Mouse (Mus musculus): ENCODE data around the gene Erlec1. TPM values are rescaled to one million over a fixed set of nuclear protein-coding genes. Genes with fewer than 3 reads are reported as not detected.

The Erlec1 gene
- polyA plus RNA-seq, 2 experiments = 15.2 to 38.4 TPM

DNA sequence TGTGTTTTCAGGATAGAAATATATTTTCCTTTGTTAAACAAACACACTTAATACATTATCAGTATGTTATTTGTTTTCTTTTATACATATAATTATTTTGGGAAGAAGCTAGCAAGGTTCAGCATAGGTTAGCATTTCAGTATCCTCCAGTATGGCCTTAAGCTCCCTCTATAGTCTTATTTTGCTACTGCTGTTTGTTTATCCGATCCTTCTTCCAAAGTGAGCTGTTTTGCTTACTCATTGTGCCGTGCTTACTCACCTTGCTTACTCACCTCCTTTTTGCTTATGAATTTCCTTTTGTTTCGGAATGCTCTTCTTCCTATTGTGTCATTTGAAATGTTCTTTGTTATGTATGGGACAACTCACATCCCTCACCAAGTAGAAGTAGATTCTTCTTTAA, 42.5 kb upstream of the Erlec1 start:
- DNase-seq (ENCODE audit: low spot score) = no peak
- no peak overlapping the region for H3K4me3 ChIP-seq (replicated peaks; ENCODE audit: low read length)
- WGBS = 88% methylated on average over 3 of the region's 3 CpGs
- no peaks in the 10 kb centered on the region for H3K4me1 ChIP-seq (ENCODE audit: control insufficient read depth, insufficient read depth, low read length)
- no peak overlapping the region for H3K9ac ChIP-seq (ENCODE audit: low read depth, low read length, severe bottlenecking)
- no peak for ATAC-seq (ENCODE audit: low FRiP score, low read depth)
- no peaks in the 10 kb centered on the region for H3K36me3 ChIP-seq (ENCODE audit: control insufficient read depth, insufficient read depth, low read length)
- H3K4me2 ChIP-seq (replicated peaks; ENCODE audit: low read depth, low read length, severe bottlenecking) = no peak overlapping the region
- no peaks in the 10 kb centered on the region for H3K27me3 ChIP-seq (ENCODE audit: control insufficient read depth, insufficient read depth, low read length)
- H3K27ac ChIP-seq (replicated peaks; ENCODE audit: low read depth, low read length) = no peak overlapping the region
- no peaks in the 10 kb centered on the region for H3K9me3 ChIP-seq (ENCODE audit: control insufficient read depth, low read length)
- no peak for TF ChIP-seq POLR2A (IDR thresholded peaks at IDR 0.05; ENCODE audit: borderline replicate concordance, extremely low read depth, insufficient read depth, insufficient read length)

DNA sequence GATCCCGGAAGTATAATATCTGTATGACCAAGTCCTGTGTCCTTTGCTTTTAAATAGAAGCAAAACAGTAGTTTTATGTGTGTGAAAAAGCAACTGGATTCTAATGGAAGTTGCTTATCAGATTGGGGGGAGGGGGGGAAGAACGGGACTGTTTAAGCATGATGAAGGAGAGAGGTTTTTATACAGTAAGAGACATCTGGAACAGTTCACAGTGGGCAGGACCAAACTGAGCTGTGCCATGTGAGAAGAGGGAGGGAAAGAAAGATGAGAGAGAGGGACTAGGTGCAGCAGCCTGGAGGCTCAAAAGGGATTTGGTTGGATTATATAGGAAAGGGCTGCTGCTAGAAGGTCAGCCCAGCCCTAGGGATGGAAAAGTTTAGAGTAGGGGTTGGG, 32.5 kb upstream of the Erlec1 start:
- Histone ChIP-seq H3K4me3 (replicated peaks; ENCODE audit: low read length) (peak overlapping the region; percentile 55), H3K27ac (replicated peaks; ENCODE audit: low read depth, low read length) (0 out of 2 replicates have a peak overlapping the region, but pooled peaks have one; percentile 40), H3K4me2 (replicated peaks; ENCODE audit: low read depth, low read length, severe bottlenecking) (peak overlapping the region; percentile 61), H3K9me3 (ENCODE audit: control insufficient read depth, low read length) (no peaks in the 10 kb centered on the region), H3K36me3 (ENCODE audit: control insufficient read depth, insufficient read depth, low read length) (no peaks in the 10 kb centered on the region), H3K9ac (ENCODE audit: low read depth, low read length, severe bottlenecking) (peak overlapping the region; percentile 70), H3K4me1 (ENCODE audit: control insufficient read depth, insufficient read depth, low read length) (no peaks in the 10 kb centered on the region), H3K27me3 (ENCODE audit: control insufficient read depth, insufficient read depth, low read length) (no peaks in the 10 kb centered on the region)
- DNase-seq (ENCODE audit: low spot score) (peak; percentile 9), ATAC-seq (ENCODE audit: low FRiP score, low read depth) (peak; percentile 71)
- no peak for TF ChIP-seq POLR2A (IDR thresholded peaks at IDR 0.05; ENCODE audit: borderline replicate concordance, extremely low read depth, insufficient read depth, insufficient read length)
- WGBS = 0% methylated on average over 2 of the region's 2 CpGs

DNA sequence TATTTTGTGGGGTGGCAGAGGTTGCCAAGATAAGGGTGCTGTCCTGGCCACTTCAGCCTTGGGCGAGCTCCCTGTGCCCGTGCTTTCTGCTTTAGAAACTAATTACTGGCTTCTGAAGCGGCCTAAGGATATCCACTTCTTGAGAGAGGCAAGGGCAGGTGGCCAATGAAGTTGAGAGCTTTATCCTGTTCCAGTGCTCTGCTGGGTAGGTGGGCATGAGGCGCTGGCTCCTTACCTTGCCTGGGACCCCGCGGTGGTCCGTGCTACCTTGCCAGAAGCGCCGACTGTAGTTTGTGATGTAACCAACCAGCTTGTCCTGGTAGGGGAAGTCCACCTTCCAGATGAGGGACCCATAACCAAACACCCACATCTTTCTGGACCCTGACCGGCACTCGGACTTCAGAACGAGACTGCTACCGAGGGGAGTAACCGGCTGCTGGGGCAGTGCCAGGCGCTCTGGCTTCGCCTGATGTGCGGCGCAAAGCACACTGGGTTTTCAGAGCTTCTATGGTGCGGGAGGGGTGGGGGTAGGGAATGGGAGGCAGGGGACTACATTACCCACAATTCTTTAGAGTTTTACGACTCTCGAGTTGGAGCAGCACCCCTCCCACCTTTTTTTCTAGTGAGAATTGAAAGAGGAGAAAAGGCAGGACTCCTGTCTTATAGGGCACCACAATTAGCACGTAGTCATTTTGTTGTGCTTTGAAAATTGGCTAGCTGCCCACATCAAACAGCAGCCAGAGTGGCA, 31.9 kb upstream of the Erlec1 start, which contains the start of gene Chac2:
Gene Chac2 (minus strand): TSS at position 474 of the 748 bp plus-strand sequence.
- H3K9ac ChIP-seq (ENCODE audit: low read depth, low read length, severe bottlenecking) = peak within 1 kb of the TSS; percentile 70
- H3K4me2 ChIP-seq (replicated peaks; ENCODE audit: low read depth, low read length, severe bottlenecking) = peak within 1 kb of the TSS; percentile 61
- H3K27ac ChIP-seq (replicated peaks; ENCODE audit: low read depth, low read length) = peak within 1 kb of the TSS; percentile 73
- DNase-seq (ENCODE audit: low spot score) (peak; percentile 91), ATAC-seq (ENCODE audit: low FRiP score, low read depth) (peak; percentile 95)
- WGBS = 2% methylated on average over 22 of the region's 22 CpGs
- H3K9me3 ChIP-seq (ENCODE audit: control insufficient read depth, low read length) = no peaks in the 10 kb centered on the region
- peak; percentile 83; the same call in 1 of the 2 replicates for TF ChIP-seq POLR2A (IDR thresholded peaks at IDR 0.05; ENCODE audit: borderline replicate concordance, extremely low read depth, insufficient read depth, insufficient read length)
- no peaks in the 10 kb centered on the region for H3K27me3 ChIP-seq (ENCODE audit: control insufficient read depth, insufficient read depth, low read length)
- no peaks in the 10 kb centered on the region for H3K4me1 ChIP-seq (ENCODE audit: control insufficient read depth, insufficient read depth, low read length)
- H3K4me3 ChIP-seq (replicated peaks; ENCODE audit: low read length) = peak within 1 kb of the TSS; percentile 55
- no peaks in the 10 kb centered on the region for H3K36me3 ChIP-seq (ENCODE audit: control insufficient read depth, insufficient read depth, low read length)

DNA sequence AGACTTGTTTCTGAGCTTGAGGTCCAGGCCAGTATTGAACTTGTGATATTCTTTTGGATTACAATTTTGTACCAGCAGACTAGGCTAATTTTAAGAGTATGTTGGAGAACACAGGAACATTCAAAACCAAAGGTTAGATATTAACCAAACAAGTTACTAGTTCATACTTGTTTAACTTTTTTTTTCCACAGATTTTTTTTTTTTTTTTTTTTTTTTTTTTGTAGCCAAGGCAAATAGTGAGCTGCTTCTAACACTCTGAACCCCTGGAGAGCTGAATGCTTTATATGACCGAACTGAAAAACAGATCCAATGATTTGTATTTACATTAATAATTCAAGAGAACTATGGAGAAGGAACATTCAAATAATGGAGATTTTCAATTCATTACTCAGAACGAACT, 31.1 kb upstream of the Erlec1 start:
- no peak for TF ChIP-seq POLR2A (IDR thresholded peaks at IDR 0.05; ENCODE audit: borderline replicate concordance, extremely low read depth, insufficient read depth, insufficient read length)
- peak overlapping the region; percentile 61; the same call in 1 of the 2 replicates for H3K4me2 ChIP-seq (replicated peaks; ENCODE audit: low read depth, low read length, severe bottlenecking)
- no peaks in the 10 kb centered on the region for H3K9me3 ChIP-seq (ENCODE audit: control insufficient read depth, low read length)
- no peaks in the 10 kb centered on the region for H3K36me3 ChIP-seq (ENCODE audit: control insufficient read depth, insufficient read depth, low read length)
- WGBS = 45% methylated on average over 2 of the region's 2 CpGs
- DNase-seq (ENCODE audit: low spot score) (no peak), ATAC-seq (ENCODE audit: low FRiP score, low read depth) (no peak)
- H3K27ac ChIP-seq (replicated peaks; ENCODE audit: low read depth, low read length) = no peak overlapping the region
- H3K4me1 ChIP-seq (ENCODE audit: control insufficient read depth, insufficient read depth, low read length) = no peaks in the 10 kb centered on the region
- H3K4me3 ChIP-seq (replicated peaks; ENCODE audit: low read length) = peak overlapping the region; percentile 55
- H3K9ac ChIP-seq (ENCODE audit: low read depth, low read length, severe bottlenecking) = no peak overlapping the region
- no peaks in the 10 kb centered on the region for H3K27me3 ChIP-seq (ENCODE audit: control insufficient read depth, insufficient read depth, low read length)

DNA sequence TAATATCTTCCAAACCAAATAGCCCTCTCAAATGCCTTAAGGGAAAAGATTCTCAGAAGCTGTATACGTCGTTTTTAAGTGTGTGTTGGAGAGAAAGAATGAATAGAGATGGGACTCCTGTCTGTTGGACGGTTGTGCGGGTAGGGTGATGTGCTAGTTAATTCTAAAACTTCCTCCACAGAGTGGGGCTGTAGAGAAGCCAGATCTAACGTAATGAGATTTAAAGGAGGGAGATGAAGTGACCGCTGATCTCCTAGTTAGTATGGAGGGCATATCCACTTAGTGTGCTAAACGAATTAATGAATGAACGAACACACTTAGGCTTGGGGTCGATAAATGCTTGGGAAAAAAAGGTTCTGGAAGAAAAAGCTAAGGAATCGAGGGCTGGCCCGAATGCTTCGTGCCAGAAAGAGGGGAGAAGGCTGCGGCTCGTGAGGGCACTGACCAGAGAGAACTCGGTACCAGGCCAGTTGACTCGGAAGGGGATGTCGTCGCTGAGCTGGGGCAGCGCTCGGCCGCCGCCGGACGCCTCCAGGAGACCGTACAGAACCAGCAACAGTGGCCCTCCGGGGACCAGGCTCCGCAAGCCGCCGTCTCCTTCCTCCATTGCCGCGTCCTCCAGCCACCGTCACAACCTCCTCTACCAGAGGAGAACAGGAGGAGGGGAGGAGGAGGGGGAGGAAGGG, 523 bp downstream of the Erlec1 start:
- H3K4me1 ChIP-seq (ENCODE audit: control insufficient read depth, insufficient read depth, low read length) = peaks cover 10% of the 10 kb centered on the region
- H3K27ac ChIP-seq (replicated peaks; ENCODE audit: low read depth, low read length) = peak overlapping the region; percentile 84
- peaks cover 5% of the 10 kb centered on the region; the same call in 1 of the 2 replicates for H3K9me3 ChIP-seq (ENCODE audit: control insufficient read depth, low read length)
- WGBS = 3% methylated on average over 31 of the region's 32 CpGs
- TF ChIP-seq POLR2A (IDR thresholded peaks at IDR 0.05; ENCODE audit: borderline replicate concordance, extremely low read depth, insufficient read depth, insufficient read length) = no peak
- H3K36me3 ChIP-seq (ENCODE audit: control insufficient read depth, insufficient read depth, low read length) = peaks cover 33% of the 10 kb centered on the region
- peak overlapping the region; percentile 67 for H3K4me2 ChIP-seq (replicated peaks; ENCODE audit: low read depth, low read length, severe bottlenecking)
- ATAC-seq (ENCODE audit: low FRiP score, low read depth) (peak; percentile 78), DNase-seq (ENCODE audit: low spot score) (peak; percentile 41)
- peak overlapping the region; percentile 88 for H3K9ac ChIP-seq (ENCODE audit: low read depth, low read length, severe bottlenecking)
- H3K4me3 ChIP-seq (replicated peaks; ENCODE audit: low read length) = peak overlapping the region; percentile 81
- H3K27me3 ChIP-seq (ENCODE audit: control insufficient read depth, insufficient read depth, low read length) = no peaks in the 10 kb centered on the region

All from limb, embryonic 14.5 days (tissue).